Mouse (Mus musculus): ENCODE data around the gene Rab40c.

GRCm38 (mm10) chr17:25943769-25944168 lies 24.2 kb upstream of the Rab40c start:
- TF ChIP-seq POLR2A (IDR thresholded peaks at IDR 0.05; ENCODE audit: borderline replicate concordance, insufficient read depth, low read length): no peak
- no peak for TF ChIP-seq CTCF (IDR thresholded peaks at IDR 0.05; ENCODE audit: borderline replicate concordance, insufficient read depth, low read depth, low read length)
